Mouse (Mus musculus): ENCODE data around the gene Trmt1.

The Trmt1 gene

GRCm38 (mm10) chr8:84733959-84734358, 47.9 kb downstream of the Trmt1 start:
- no peak for DNase-seq

- DNase-seq, result no peak
These were observed 48.6 kb downstream of the Trmt1 start for GRCm38 (mm10) chr8:84734680-84735079.

GRCm38 (mm10) chr8:84735597-84735996, 49.5 kb downstream of the Trmt1 start:
- DNase-seq, result no peak

- no peak for DNase-seq
These were observed 50.4 kb downstream of the Trmt1 start for GRCm38 (mm10) chr8:84736521-84736920.

- DNase-seq, result peak; percentile 89
These were observed 51.5 kb downstream of the Trmt1 start for GRCm38 (mm10) chr8:84737608-84738007.

- peak; percentile 29 for DNase-seq
These were observed 52.2 kb downstream of the Trmt1 start for GRCm38 (mm10) chr8:84738266-84738665.

- no peak for DNase-seq
These were observed 52.8 kb downstream of the Trmt1 start for GRCm38 (mm10) chr8:84738715-84739400.

- DNase-seq, result no peak
These were observed 53.3 kb downstream of the Trmt1 start for GRCm38 (mm10) chr8:84739401-84739742.

- no peak for DNase-seq
These were observed 55.1 kb downstream of the Trmt1 start for GRCm38 (mm10) chr8:84740895-84741843.

GRCm38 (mm10) chr8:84742171-84743053, 56.3 kb downstream of the Trmt1 start:
- peak; percentile 59 for DNase-seq

- peak; percentile 29 for DNase-seq
These were observed 56.9 kb downstream of the Trmt1 start for GRCm38 (mm10) chr8:84743054-84743415.

GRCm38 (mm10) chr8:84743517-84744420, 57.7 kb downstream of the Trmt1 start:
- peak; percentile 69 for DNase-seq

- peak; percentile 47 for DNase-seq
These were observed 59.2 kb downstream of the Trmt1 start for GRCm38 (mm10) chr8:84745032-84745925.

All from liver (tissue).